Mouse (Mus musculus) heart, embryonic 16.5 days (tissue): ENCODE data around the gene Hist1h1d. TPM values are rescaled to one million over a fixed set of nuclear protein-coding genes. Genes with fewer than 3 reads are reported as not detected.
"Not testable (repeated sequence)": the region's sequence is repeated elsewhere in the genome, so short reads cannot be mapped to it uniquely, and the experiment has no call there.

Experiments used
- ATAC-seq: fragments of 200-750 bp; cut with Nextera tagmentation; replicated peaks from 2 replicates; pipeline ENCODE4 v1.8.0; 2017; ENCODE audit warnings: moderate number of reproducible peaks; ENCODE audit not compliant: insufficient read depth, low FRiP score; ENCODE audit errors: extremely low read depth
- H3K27ac ChIP-seq: fragments of 300-500 bp; sonication (generic); 2 replicates; pipeline ENCODE4 v1.5.1; 2014; ENCODE audit warnings: mild to moderate bottlenecking, low read length, control low read depth, moderate library complexity
- H3K27me3 ChIP-seq: fragments of 300-500 bp; sonication (generic); 2 replicates; pipeline ENCODE4 v1.6.1; 2014; ENCODE audit warnings: low read length, mixed read lengths; ENCODE audit not compliant: control insufficient read depth, insufficient read depth
- H3K36me3 ChIP-seq: fragments of 300-500 bp; sonication (generic); 2 replicates; pipeline ENCODE4 v1.6.1; 2014; ENCODE audit not compliant: control insufficient read depth, insufficient read depth
- H3K4me1 ChIP-seq: fragments of 300-500 bp; sonication (generic); 2 replicates; pipeline ENCODE4 v1.6.1; 2014; ENCODE audit warnings: low read length, mixed read lengths; ENCODE audit not compliant: control insufficient read depth, insufficient read depth
- H3K4me2 ChIP-seq: fragments of 300-500 bp; sonication (generic); 2 replicates; pipeline ENCODE4 v1.6.1; 2014; ENCODE audit warnings: low read depth, mild to moderate bottlenecking, control low read depth, low read length
- H3K4me3 ChIP-seq: fragments of 300-500 bp; sonication (generic); 2 replicates; pipeline ENCODE4 v1.5.1; 2014; ENCODE audit warnings: mild to moderate bottlenecking, control low read depth, low read length
- H3K9ac ChIP-seq: fragments of 300-500 bp; sonication (generic); 2 replicates; pipeline ENCODE4 v1.6.1; 2014; ENCODE audit warnings: low read length, control low read depth
- H3K9me3 ChIP-seq: fragments of 300-500 bp; sonication (generic); replicated peaks from 2 replicates; pipeline ENCODE4 v1.6.1; 2016; ENCODE audit warnings: low read length; ENCODE audit not compliant: control insufficient read depth
- WGBS: fragments of 180-500 bp; shearing (Covaris S2); extraction: QIAGEN DNeasy Blood & Tissue Kit; methylation state at CpG from one replicate; pipeline ENCODE4 v1.1.7; 2014; 5-methylcytosine and 5-hydroxymethylcytosine counted together
- polyA plus RNA-seq: library from polyadenylated mRNA; unstranded; fragments of >200 nt; fragmentation: Nextera tagmentation; extraction: Ambion mirVana; gene quantifications from 2 replicates; pipeline ENCODE4 v1.2.1, GENCODE M21; 2015

Gene Hist1h1d
- polyA plus RNA-seq, 1 experiment from 2014 or later, result 0.37 TPM

DNA sequence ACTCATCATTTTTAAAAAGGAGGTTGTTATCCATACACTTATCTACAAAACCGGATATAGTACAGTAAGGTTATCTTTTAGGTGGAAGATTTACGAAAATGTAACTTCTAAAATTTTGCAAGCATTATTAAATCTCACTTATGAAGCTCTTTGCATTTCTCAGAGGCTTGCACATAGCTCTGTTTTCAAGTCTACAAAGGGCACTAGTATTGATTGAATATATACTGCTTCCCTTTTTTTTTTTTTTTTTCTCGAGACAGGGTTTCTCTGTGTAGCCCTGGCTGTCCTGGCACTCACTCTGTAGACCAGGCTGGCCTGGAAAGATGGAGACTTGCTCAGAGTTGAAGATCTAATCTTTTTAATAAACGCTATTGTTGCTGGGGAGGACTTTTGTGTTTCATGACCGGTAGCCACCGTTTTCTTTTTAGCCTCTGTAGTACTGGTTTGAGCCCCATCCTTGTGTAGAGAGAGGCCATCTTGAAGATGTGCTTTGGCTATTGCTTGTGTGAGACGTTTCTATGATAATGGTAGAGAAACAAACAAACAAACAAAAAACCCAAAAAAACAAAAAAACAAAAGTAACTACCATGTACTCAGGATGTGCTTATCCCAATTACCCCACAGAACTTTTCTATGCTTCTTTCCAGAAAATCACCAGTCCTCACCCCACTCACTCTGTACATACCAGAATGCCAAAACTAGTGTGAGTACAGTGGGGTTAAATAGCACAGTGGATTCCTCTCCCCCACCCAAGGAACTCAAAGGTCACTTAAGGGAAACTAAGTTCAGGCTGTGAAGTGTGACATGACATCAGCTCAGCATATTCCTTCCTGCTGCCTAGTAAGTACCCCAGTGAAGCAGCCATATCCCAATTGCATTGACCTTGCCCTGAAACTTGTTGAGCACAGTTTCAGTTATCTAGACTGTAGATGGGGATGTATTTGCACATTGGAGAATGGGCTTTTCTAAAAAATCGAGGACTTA is 839 bp upstream of the Hist1h1d start:
- Histone ChIP-seq H3K9ac (peak overlapping the region; percentile 73), H3K27ac (peak overlapping the region; percentile 89), H3K36me3 (no peaks in the 10 kb centered on the region), H3K4me3 (peak overlapping the region; percentile 56), H3K27me3 (no peaks in the 10 kb centered on the region), H3K4me1 (peaks cover 10% of the 10 kb centered on the region), H3K9me3 (no peaks in the 10 kb centered on the region), H3K4me2 (peak overlapping the region; percentile 70)
- ATAC-seq, result no peak
- WGBS, result 47% methylated on average over 8 of the region's 8 CpGs

DNA sequence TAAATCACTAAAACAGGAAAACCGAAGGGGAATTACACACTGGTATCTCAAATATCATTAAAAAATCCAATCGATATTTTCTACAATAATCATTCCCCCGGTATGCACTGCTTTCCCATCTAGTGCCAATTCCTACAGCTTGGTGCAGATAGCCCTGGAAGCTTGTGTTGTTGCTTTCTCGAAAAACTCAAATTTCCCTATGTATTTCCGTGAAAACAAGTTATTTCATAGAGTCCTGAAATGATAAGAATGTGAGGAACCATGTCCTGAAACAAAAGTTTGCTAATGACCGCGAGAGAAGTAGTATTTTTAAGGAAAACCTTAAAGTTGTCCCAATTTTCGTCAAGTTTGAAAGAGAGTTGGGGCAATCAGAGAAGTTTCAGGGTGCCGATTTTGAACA is 1.3 kb downstream of the Hist1h1d start:
- no peak for ATAC-seq
- peak overlapping the region; percentile 55 for H3K4me3 ChIP-seq
- WGBS, result 20% methylated on average over 9 of the region's 9 CpGs
- H3K9ac ChIP-seq, result peak overlapping the region; percentile 85
- peaks cover 10% of the 10 kb centered on the region for H3K4me1 ChIP-seq
- H3K9me3 ChIP-seq, result no peaks in the 10 kb centered on the region
- H3K36me3 ChIP-seq, result no peaks in the 10 kb centered on the region
- H3K27ac ChIP-seq, result peak overlapping the region; percentile 93
- H3K4me2 ChIP-seq, result peak overlapping the region; percentile 90
- H3K27me3 ChIP-seq, result no peaks in the 10 kb centered on the region

DNA sequence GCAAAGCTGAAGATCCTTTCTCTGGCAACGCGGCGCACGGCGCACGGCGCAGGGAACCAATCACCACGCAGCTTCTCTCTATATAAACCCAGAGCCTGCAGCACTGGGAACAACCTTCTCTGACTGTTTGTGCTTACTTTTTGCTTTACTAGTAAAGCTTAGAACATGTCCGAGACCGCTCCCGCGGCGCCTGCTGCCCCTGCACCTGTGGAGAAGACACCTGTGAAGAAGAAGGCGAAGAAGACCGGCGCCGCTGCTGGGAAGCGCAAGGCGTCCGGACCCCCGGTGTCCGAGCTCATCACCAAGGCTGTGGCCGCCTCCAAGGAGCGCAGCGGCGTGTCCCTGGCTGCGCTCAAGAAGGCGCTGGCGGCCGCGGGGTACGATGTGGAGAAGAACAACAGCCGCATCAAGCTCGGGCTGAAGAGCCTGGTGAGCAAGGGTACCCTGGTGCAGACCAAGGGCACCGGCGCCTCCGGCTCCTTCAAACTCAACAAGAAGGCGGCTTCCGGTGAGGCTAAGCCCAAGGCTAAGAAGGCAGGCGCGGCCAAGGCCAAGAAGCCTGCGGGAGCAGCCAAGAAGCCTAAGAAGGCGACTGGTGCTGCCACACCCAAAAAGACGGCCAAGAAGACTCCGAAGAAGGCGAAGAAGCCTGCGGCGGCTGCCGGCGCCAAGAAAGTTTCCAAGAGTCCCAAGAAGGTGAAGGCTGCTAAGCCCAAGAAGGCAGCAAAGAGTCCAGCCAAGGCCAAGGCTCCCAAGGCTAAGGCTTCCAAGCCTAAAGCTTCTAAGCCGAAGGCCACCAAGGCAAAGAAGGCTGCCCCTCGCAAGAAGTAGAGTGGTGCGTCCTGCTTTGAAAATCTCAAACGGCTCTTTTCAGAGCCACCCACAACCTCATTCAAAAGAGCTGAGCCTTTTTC is 2.1 kb downstream of the Hist1h1d start:
- H3K4me2 ChIP-seq, result peak overlapping the region; percentile 90
- no peaks in the 10 kb centered on the region for H3K36me3 ChIP-seq
- peak; percentile 77 for ATAC-seq
- H3K4me3 ChIP-seq, result peak overlapping the region; percentile 55
- no peaks in the 10 kb centered on the region for H3K9me3 ChIP-seq
- H3K27me3 ChIP-seq, result no peaks in the 10 kb centered on the region
- WGBS, result under 1% methylated on average over 54 of the region's 54 CpGs
- H3K27ac ChIP-seq, result peak overlapping the region; percentile 93
- H3K4me1 ChIP-seq, result peaks cover 10% of the 10 kb centered on the region
- H3K9ac ChIP-seq, result peak overlapping the region; percentile 85

DNA sequence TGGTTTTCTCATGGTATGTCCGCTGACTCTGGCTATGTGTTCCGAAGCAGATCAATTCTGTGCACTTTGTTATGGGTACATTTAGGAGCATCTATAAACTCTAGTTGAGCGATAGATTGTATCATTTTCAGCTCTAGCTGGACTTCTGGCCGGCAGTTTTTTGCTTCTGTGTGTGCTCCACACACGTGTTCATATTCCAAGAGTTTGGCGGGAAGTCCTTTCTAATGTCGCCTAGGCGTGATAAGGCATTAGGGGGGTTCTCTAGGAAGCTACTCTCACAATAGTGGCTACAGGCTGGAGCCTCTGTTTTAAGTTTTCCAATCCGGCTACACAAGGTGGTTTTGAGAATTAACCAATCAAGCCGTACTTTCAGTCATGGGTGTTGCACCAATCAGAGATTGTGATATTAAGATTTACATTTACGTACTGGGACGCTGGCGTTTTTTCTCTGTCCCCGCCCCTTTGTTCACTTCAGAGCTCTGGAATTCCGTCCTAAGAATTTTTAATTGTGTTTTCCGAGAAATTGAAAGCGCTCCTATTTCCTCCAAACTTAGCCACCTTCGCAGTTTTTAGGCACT is 2.9 kb downstream of the Hist1h1d start:
- no peaks in the 10 kb centered on the region for H3K36me3 ChIP-seq
- peak; percentile 72 for ATAC-seq
- WGBS, result 0% methylated on average over 18 of the region's 18 CpGs
- peak overlapping the region; percentile 55 for H3K4me3 ChIP-seq
- H3K27ac ChIP-seq, result peak overlapping the region; percentile 93
- peak overlapping the region; percentile 90 for H3K4me2 ChIP-seq
- H3K4me1 ChIP-seq, result peaks cover 6% of the 10 kb centered on the region
- peak overlapping the region; percentile 85 for H3K9ac ChIP-seq
- no peaks in the 10 kb centered on the region for H3K9me3 ChIP-seq
- H3K27me3 ChIP-seq, result no peaks in the 10 kb centered on the region

DNA sequence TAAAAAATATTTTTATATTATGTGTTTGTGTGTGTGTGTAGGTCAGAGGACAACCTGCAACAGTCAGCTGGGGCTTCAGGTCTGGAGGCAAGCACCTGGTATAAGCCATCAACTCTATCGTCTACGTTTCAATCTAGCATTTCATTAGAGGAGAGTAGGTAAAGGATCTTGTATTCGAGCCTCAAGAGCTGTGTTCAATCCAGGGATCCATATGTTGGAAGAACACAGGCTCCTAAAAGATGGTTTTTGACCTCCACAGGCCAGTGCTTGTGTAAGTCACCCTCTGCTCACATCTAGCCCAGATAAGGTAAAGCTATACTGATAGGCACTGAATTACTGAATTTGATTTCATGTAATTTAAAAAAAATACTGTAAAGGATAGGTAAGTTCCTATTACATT is 3.8 kb downstream of the Hist1h1d start:
- no peak for ATAC-seq
- H3K36me3 ChIP-seq, result no peaks in the 10 kb centered on the region
- 72% methylated on average over 3 of the region's 3 CpGs for WGBS
- H3K4me3 ChIP-seq, result no peak overlapping the region
- peaks cover 6% of the 10 kb centered on the region for H3K4me1 ChIP-seq
- H3K9me3 ChIP-seq, result no peaks in the 10 kb centered on the region
- no peak overlapping the region; the same call in 1 of the 2 replicates for H3K27ac ChIP-seq
- H3K4me2 ChIP-seq, result 0 out of 2 replicates have a peak overlapping the region, but pooled peaks have one; percentile 4
- no peaks in the 10 kb centered on the region for H3K27me3 ChIP-seq
- H3K9ac ChIP-seq, result no peak overlapping the region

DNA sequence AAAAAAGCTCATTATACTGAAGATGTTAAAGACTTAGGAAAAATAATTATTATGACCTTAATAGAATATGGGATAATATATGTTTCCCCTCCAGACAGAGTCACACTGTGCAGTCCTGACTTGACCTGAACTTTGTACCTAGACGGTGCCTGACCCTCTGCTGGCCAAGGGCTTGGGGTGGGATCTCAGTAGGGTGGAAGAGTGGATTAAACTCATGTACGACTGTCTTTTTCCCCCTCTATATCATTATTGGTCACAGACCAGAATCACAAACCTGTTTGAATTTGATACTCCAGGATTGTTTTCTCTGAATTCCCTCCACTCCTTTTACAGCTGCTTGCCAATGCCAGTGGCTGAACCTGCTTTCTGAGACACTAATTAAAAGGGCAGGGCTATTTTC is 7.6 kb downstream of the Hist1h1d start:
- H3K4me2 ChIP-seq, H3K9me3 ChIP-seq, H3K9ac ChIP-seq, H3K4me1 ChIP-seq, H3K36me3 ChIP-seq, ATAC-seq, H3K4me3 ChIP-seq, H3K27me3 ChIP-seq, H3K27ac ChIP-seq: not testable (repeated sequence)
- WGBS, result 38% methylated on average over 2 of the region's 2 CpGs

DNA sequence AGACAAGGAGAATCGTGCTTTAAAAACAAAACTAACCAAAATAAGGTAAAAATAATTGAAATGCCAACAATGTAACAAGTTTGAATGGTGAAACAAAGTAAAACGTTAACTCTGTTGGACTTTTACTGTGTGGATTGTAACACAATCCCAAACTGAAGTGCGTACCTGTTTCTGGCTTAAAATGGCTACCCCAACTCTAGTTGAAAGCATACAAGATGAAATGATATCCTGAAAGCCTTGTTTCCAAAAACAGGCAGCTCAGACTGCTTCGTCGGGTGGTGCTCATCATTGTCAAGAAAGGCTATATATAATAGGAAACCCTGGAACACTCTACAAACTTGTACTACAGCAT is 8.4 kb downstream of the Hist1h1d start:
- 0% methylated on average over 2 of the region's 5 CpGs for WGBS
- peak overlapping the region; percentile 98 for H3K27ac ChIP-seq
- H3K4me2 ChIP-seq, result peak overlapping the region; percentile 91

DNA sequence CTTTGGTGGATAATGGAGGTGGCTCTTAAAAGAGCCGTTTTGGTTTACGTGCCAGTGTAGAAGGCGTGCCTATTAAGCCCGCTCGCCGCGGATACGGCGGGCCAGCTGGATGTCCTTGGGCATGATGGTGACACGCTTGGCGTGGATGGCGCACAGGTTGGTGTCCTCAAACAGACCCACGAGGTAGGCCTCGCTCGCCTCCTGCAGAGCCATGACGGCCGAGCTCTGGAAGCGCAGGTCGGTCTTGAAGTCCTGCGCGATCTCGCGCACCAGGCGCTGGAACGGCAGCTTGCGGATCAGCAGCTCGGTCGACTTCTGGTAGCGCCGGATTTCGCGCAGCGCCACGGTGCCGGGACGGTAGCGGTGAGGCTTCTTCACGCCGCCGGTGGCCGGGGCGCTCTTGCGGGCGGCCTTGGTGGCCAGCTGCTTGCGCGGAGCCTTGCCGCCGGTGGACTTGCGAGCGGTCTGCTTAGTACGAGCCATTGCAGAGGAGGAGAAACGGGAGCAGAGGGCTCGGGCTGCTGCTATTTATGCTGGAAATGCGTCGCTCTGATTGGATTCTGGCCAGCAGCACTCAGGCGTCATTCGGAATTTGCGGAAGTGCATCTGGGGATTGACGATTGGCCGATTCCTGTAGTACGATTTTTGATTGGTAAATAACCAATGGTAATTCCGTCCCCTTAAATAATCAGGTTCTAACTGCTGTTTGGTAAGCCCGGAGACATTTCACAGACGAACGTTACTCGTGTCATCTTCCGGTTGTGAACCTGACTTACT is 9.0 kb downstream of the Hist1h1d start, which contains the start of gene Hist1h3e:
TSS of gene Hist1h3e (minus strand) at position 487 of the 777 bp plus-strand sequence.
- WGBS, result 0% methylated on average over 52 of the region's 67 CpGs
- peak within 1 kb of the TSS; percentile 98 for H3K27ac ChIP-seq
- H3K4me1 ChIP-seq, H3K27me3 ChIP-seq, H3K36me3 ChIP-seq, H3K9me3 ChIP-seq: not testable (repeated sequence)
- H3K9ac ChIP-seq, result peak within 1 kb of the TSS; percentile 74
- peak within 1 kb of the TSS; percentile 56 for H3K4me3 ChIP-seq
- peak; percentile 90 for ATAC-seq
- peak within 1 kb of the TSS; percentile 91 for H3K4me2 ChIP-seq

More for the DNA sequence above, 8.4 kb downstream of the Hist1h1d start:
- Histone ChIP-seq H3K9ac (peak overlapping the region; percentile 74; the same call in 1 of the 2 replicates), H3K4me3 (peak overlapping the region; percentile 56)
- not testable (repeated sequence) for H3K27me3 ChIP-seq, H3K4me1 ChIP-seq, H3K36me3 ChIP-seq, H3K9me3 ChIP-seq, ATAC-seq
